Mouse (Mus musculus) midbrain, embryonic 16.5 days (tissue): Measurements from ENCODE around the gene Tet3. TPM values are rescaled to one million over a fixed set of nuclear protein-coding genes. Genes with fewer than 3 reads are reported as not detected.

ENCODE experiments used
- ATAC-seq: fragments of 200-750 bp; cut with Nextera tagmentation; 2 replicates; pipeline ENCODE4 v1.8.0; 2017; ENCODE audit warnings: moderate TSS enrichment
- H3K27ac ChIP-seq: fragments of 300-500 bp; sonication (generic); 2 replicates; pipeline ENCODE4 v1.5.1; 2014; ENCODE audit warnings: mild to moderate bottlenecking, low read length, mixed read lengths
- H3K27me3 ChIP-seq: fragments of 300-500 bp; sonication (generic); 2 replicates; pipeline ENCODE4 v1.6.1; 2014; ENCODE audit warnings: low read depth, low read length, mixed read lengths; ENCODE audit not compliant: control insufficient read depth, insufficient read depth
- H3K36me3 ChIP-seq: fragments of 300-500 bp; sonication (generic); 2 replicates; pipeline ENCODE4 v1.6.1; 2014; ENCODE audit warnings: mild to moderate bottlenecking, low read length, moderate library complexity, mixed read lengths; ENCODE audit not compliant: control insufficient read depth, insufficient read depth
- H3K4me1 ChIP-seq: fragments of 300-500 bp; sonication (generic); 2 replicates; pipeline ENCODE4 v1.6.1; 2014; ENCODE audit warnings: mild to moderate bottlenecking, low read length, mixed read lengths; ENCODE audit not compliant: control insufficient read depth, insufficient read depth
- H3K4me2 ChIP-seq: fragments of 300-500 bp; sonication (generic); 2 replicates; pipeline ENCODE4 v1.6.1; 2014; ENCODE audit warnings: mild to moderate bottlenecking, low read length, mixed read lengths
- H3K4me3 ChIP-seq: fragments of 300-500 bp; sonication (generic); 2 replicates; pipeline ENCODE4 v1.5.1; 2014; ENCODE audit warnings: low read depth, mild to moderate bottlenecking, low read length, moderate library complexity, mixed read lengths
- H3K9ac ChIP-seq: fragments of 300-500 bp; sonication (generic); 2 replicates; pipeline ENCODE4 v1.6.1; 2014; ENCODE audit warnings: low read depth, low read length, mixed read lengths
- H3K9me3 ChIP-seq: fragments of 300-500 bp; sonication (generic); replicated peaks from 2 replicates; pipeline ENCODE4 v1.6.1; 2014; ENCODE audit warnings: mild to moderate bottlenecking, low read length, mixed read lengths; ENCODE audit not compliant: control insufficient read depth, poor library complexity, severe bottlenecking
- WGBS: fragments of 180-500 bp; shearing (Covaris S2); extraction: QIAGEN DNeasy Blood & Tissue Kit; methylation state at CpG from one replicate; pipeline ENCODE4 v1.1.7; 2014; 5-methylcytosine and 5-hydroxymethylcytosine counted together
- microRNA-seq: library from miRNA; unstranded; fragments of <30 nt; microRNA quantifications from one replicate; pipeline ENCODE4, GENCODE M21; 2017
- polyA plus RNA-seq: library from polyadenylated mRNA; unstranded; fragments of >200 nt; fragmentation: Nextera tagmentation; extraction: Ambion mirVana; gene quantifications from 2 replicates; pipeline ENCODE4 v1.2.1, GENCODE M21; 2015

The Tet3 gene
- polyA plus RNA-seq, 1 experiment from 2014 or later, result 53.2 TPM

DNA sequence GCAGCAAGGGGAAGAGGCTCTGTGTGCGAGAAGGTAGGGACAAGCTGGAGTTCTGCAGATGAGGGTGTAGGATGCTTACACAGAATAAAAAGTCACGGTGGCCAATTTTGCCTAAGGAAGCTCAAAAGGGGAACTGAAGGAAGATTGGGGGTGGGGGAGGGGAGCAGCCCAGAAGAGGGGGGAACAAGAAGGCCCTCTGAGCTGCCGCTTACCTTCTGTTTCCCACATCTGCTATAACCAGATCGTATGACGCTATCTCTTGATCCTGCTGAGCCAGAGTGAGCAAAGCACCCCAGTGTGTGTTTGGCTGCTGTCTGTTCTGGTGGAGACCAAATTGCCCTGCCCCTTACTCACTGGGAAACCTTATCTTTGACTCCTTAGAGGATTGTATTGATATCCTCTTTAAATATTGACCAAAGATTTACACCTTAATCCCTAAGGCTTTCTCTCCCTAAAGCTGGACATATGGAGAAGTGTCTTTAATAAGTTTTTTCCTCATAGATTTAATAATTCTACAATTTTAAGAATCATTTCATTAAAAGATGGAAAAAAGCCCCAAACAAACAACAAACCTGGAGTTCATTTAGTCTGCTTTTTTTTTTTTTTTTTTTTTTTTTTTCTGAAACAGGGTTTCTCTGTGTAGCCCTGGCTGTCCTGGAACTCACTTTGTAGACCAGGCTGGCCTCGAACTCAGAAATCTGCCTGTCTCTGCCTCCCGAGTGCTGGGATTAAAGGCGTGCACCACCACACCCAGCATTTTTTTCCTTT is 135.0 kb downstream of the Tet3 start:
- ATAC-seq, result no peak
- H3K9me3 ChIP-seq, result no peaks in the 10 kb centered on the region
- H3K4me2 ChIP-seq, result no peak overlapping the region
- H3K27me3 ChIP-seq, result no peaks in the 10 kb centered on the region
- no peak overlapping the region for H3K9ac ChIP-seq
- H3K27ac ChIP-seq, result no peak overlapping the region
- WGBS, result 74% methylated on average over 8 of the region's 8 CpGs
- H3K36me3 ChIP-seq, result no peaks in the 10 kb centered on the region
- H3K4me3 ChIP-seq, result no peak overlapping the region
- H3K4me1 ChIP-seq, result peaks cover 16% of the 10 kb centered on the region

GRCm38 (mm10) chr6:83322794-83323193 is 136.1 kb downstream of the Tet3 start:
- H3K27ac ChIP-seq, result no peak overlapping the region
- H3K36me3 ChIP-seq, result no peaks in the 10 kb centered on the region
- H3K4me2 ChIP-seq, result no peak overlapping the region
- no peaks in the 10 kb centered on the region for H3K9me3 ChIP-seq
- H3K27me3 ChIP-seq, result no peaks in the 10 kb centered on the region
- H3K4me1 ChIP-seq, result peaks cover 15% of the 10 kb centered on the region
- no peak for ATAC-seq
- H3K9ac ChIP-seq, result no peak overlapping the region
- WGBS, result 61% methylated on average over 2 of the region's 2 CpGs
- no peak overlapping the region for H3K4me3 ChIP-seq

- Histone ChIP-seq H3K27me3 (no peaks in the 10 kb centered on the region), H3K4me1 (peaks cover 12% of the 10 kb centered on the region), H3K36me3 (no peaks in the 10 kb centered on the region), H3K4me2 (no peak overlapping the region), H3K4me3 (no peak overlapping the region), H3K9ac (no peak overlapping the region), H3K9me3 (no peaks in the 10 kb centered on the region), H3K27ac (no peak overlapping the region)
- ATAC-seq, result no peak
- 68% methylated on average over 1 of the region's 1 CpGs for WGBS
Observed at GRCm38 (mm10) chr6:83321927-83322326, 137.0 kb downstream of the Tet3 start.

DNA sequence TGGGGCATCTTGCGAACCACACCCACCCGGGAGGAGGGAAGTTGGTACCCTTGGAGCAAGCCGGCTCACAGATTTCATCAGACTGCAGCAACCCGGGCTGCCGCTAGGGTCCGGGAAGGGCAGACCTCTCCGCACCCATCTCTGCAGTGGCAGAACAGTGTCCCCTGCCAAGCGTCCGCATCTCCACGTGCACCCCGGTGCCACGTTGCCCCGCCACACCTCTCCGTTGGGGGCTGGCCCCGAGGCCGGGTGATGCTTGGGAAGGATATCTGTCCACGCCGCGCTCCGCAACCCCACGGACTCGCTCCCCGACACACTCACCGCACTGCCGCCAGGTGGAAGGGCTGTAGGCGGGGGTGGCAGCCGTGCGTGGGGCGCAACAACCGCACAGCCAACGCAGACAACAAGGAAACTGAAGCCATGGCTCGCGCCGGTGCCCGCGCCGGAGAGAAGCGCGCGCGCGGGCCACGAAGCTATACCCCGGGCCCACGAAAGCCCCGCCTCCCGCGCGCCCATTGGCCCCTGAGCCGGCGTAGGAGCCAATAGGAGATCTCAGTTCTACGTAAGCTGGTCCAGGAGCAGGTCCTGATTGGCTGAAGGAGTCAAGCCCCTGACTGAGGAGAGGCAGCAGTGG is 141.7 kb downstream of the Tet3 start:
- Histone ChIP-seq H3K9me3 (no peaks in the 10 kb centered on the region), H3K4me1 (peaks cover 14% of the 10 kb centered on the region), H3K36me3 (no peaks in the 10 kb centered on the region), H3K27me3 (no peaks in the 10 kb centered on the region), H3K9ac (peak overlapping the region; percentile 83), H3K4me2 (peak overlapping the region; percentile 63), H3K27ac (peak overlapping the region; percentile 81), H3K4me3 (peak overlapping the region; percentile 83)
- WGBS, result under 1% methylated on average over 50 of the region's 52 CpGs
- ATAC-seq, result peak; percentile 99

DNA sequence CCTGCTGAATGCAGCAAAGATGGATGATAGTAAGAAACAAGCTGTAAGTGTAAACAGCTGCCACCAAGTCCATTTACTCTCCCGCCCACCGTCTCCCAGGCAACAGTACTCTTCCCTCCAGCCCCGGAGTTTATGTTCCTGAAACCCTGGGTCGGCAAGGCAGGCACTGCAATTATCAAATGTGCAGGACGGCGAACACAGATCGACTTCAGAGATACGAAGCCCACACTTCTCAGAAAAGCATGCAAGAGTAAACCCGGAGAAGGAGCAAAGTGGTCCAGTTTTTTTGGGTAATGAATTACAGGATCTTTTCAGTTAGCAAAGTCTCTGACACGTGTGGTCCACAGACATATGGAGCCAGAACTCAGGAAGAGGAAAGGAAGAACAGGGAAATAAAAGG is 142.9 kb downstream of the Tet3 start:
- H3K27ac ChIP-seq, result no peak overlapping the region
- H3K9me3 ChIP-seq, result no peaks in the 10 kb centered on the region
- peak overlapping the region; percentile 83 for H3K4me3 ChIP-seq
- H3K27me3 ChIP-seq, result no peaks in the 10 kb centered on the region
- no peak for ATAC-seq
- peak overlapping the region; percentile 63 for H3K4me2 ChIP-seq
- WGBS, result 3% methylated on average over 10 of the region's 10 CpGs
- peaks cover under 1% of the 10 kb centered on the region; the same call in 1 of the 2 replicates for H3K36me3 ChIP-seq
- H3K4me1 ChIP-seq, result peaks cover 14% of the 10 kb centered on the region
- H3K9ac ChIP-seq, result no peak overlapping the region

DNA sequence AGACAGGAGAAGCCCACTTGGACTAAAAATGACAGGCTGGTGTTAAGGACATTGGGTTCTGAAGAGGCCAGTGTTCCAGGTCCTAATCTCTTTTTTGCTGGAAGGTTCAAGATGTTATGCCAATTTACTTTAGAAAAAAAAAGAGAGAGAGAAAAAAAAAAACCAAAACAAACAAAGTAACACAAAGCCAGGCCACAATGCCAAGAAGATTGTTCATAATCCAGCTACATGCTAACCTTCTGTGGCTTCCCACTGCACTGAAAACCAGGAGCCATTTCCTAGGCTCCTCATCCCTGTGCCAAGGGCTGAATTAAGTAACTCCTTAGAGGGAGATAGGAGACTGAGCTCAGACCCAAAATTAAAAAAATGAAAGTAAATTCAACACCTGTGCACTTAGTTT is 143.6 kb downstream of the Tet3 start:
- no peaks in the 10 kb centered on the region for H3K9me3 ChIP-seq
- peaks cover 6% of the 10 kb centered on the region; the same call in 1 of the 2 replicates for H3K36me3 ChIP-seq
- no peak overlapping the region for H3K4me3 ChIP-seq
- H3K4me2 ChIP-seq, result no peak overlapping the region
- H3K4me1 ChIP-seq, result peaks cover 14% of the 10 kb centered on the region
- H3K9ac ChIP-seq, result no peak overlapping the region
- H3K27me3 ChIP-seq, result no peaks in the 10 kb centered on the region
- no peak for ATAC-seq
- no peak overlapping the region for H3K27ac ChIP-seq

GRCm38 (mm10) chr6:83312514-83312913 is 146.4 kb downstream of the Tet3 start:
- no peak overlapping the region for H3K9ac ChIP-seq
- WGBS, result 89% methylated on average over 8 of the region's 8 CpGs
- ATAC-seq, result no peak

More at GRCm38 (mm10) chr6:83312514-83312913, 146.4 kb downstream of the Tet3 start:
- H3K4me3 ChIP-seq, result no peak overlapping the region
- no peaks in the 10 kb centered on the region for H3K27me3 ChIP-seq
- H3K36me3 ChIP-seq, result peaks cover 12% of the 10 kb centered on the region; the same call in 1 of the 2 replicates
- no peak overlapping the region for H3K27ac ChIP-seq
- H3K4me2 ChIP-seq, result no peak overlapping the region
- peaks cover 11% of the 10 kb centered on the region for H3K4me1 ChIP-seq
- no peaks in the 10 kb centered on the region for H3K9me3 ChIP-seq

Small RNA genes within 50 kb of the gene (microRNA-seq; reads per million reads assigned to microRNA genes)
- not detected for gene Mir6374

Other genes with a start within 250 kb of the Tet3 start
- 0.40 and 0.49 TPM in 2 replicates for gene Slc4a5, start 239.3 kb downstream of the Tet3 start, polyA plus RNA-seq
- gene Mthfd2, start 133.2 kb downstream of the Tet3 start, polyA plus RNA-seq, result 34.7 and 37.1 TPM in 2 replicates
- gene Mob1a, start 133.1 kb downstream of the Tet3 start, polyA plus RNA-seq, result 19.2 and 20.8 TPM in 2 replicates
- gene Bola3, start 109.9 kb downstream of the Tet3 start, polyA plus RNA-seq, result 44.0 and 50.0 TPM in 2 replicates
- 64.8 and 72.5 TPM in 2 replicates for gene Dguok, start 47.9 kb upstream of the Tet3 start, polyA plus RNA-seq
- 1.7 and 2.0 TPM in 2 replicates for gene Actg2, start 77.2 kb upstream of the Tet3 start, polyA plus RNA-seq
- gene Stambp, start 113.6 kb upstream of the Tet3 start, polyA plus RNA-seq, result 71.5 and 76.9 TPM in 2 replicates
- gene Clec4f, start 197.1 kb upstream of the Tet3 start, polyA plus RNA-seq, result not detected in 2 replicates
- gene Cd207, start 218.8 kb upstream of the Tet3 start, polyA plus RNA-seq, result not detected in 2 replicates